Mouse (Mus musculus) gastrocnemius, adult 2 months (tissue): ENCODE results near the gene Trmt5. TPM values are rescaled to one million over a fixed set of nuclear protein-coding genes. Genes with fewer than 3 reads are reported as not detected.

Experiments
- DNase-seq: peaks from one replicate; pipeline ENCODE4 v3.0.0; 2022
- H3K27ac ChIP-seq: fragments of 200-600 bp; 2 replicates; pipeline ENCODE4 v1.8.1; 2022; ENCODE audit warnings: mild to moderate bottlenecking
- H3K4me3 ChIP-seq: fragments of 200-600 bp; 2 replicates; pipeline ENCODE4 v1.8.1; 2022; ENCODE audit warnings: mild to moderate bottlenecking, moderate library complexity
- CTCF ChIP-seq: fragments of 200-600 bp; IDR thresholded peaks from 2 replicates; pipeline ENCODE4 v1.8.1; 2022; ENCODE audit warnings: antibody characterized with exemption, mild to moderate bottlenecking, moderate library complexity
- intact Hi-C: fragments of 180-260 bp; cut with DNase I; formaldehyde crosslinking; loops from one replicate; pipeline ENCODE4 v1.15.1; 2025
- total RNA-seq, 2 experiments: library from RNA; stranded (reverse); gene quantifications; 2 replicates each; pipeline ENCODE4 v1.2.3; 2021

The Trmt5 gene
- total RNA-seq, 2 experiments from 2014 or later: 8.5 to 8.6 TPM

DNA sequence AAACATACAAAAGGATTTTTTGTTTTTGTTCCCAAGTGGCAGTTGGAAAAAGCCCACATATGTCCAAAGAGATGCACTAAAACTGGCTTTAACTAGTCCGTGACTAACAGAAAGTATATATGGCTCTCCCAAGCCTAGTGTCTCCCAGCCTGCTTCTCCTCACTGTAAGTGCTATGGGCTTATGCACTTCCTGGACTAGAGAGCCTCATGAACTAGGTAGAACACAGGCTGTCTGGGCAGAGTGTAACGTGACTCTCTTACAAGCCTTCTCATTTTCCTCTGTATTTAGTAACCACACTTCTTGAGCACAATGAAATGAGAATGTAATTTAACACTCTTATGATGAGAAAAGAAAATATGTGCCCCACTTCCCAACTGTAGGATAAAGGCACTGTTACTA is 22.2 kb upstream of the Trmt5 start:
- intact Hi-C loops: no loop called here
- Histone ChIP-seq H3K4me3 (no peak overlapping the region), H3K27ac (no peak overlapping the region)
- no peak for DNase-seq
- no peak for TF ChIP-seq CTCF

DNA sequence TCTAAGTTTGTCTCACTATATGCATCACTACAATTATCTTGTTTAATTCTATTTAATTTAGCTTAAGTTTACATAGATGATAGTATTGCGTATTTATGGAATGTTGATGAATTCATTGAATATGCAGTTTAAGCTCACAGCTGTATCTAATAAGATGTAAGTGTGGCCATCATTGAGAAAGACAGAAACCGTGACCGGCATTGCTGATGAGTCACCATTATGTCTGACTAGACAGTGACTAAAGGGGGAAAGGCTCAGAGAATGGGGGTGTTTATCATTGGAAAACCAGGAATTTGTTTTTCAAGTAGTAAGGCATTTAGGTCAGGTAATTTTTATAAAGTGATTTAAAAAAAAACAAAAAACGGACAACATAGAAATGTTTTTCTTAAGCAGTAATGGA is 21.2 kb upstream of the Trmt5 start:
- Histone ChIP-seq H3K4me3 (no peak overlapping the region), H3K27ac (no peak overlapping the region)
- TF ChIP-seq CTCF: no peak
- no peak for DNase-seq
- intact Hi-C loops: no loop called here

DNA sequence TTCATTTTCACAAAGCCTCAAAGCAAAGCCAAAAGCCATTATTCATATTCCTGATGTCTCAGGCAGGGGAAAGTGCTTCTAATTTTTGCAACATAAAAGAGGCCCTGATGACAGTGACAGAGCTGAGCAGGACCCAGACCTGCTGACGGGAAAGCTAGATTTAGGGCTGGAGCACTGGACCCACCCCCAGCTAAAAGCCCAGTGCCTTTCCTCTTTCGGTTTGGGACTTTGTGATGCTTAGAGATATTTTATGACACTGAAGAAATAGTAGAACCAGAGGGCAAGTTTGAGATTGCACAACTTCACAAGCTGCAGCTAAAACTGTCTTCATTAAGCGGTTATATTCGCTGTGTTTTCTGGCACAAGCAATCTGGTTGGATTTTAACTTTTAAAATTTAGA is 18.1 kb upstream of the Trmt5 start:
- Histone ChIP-seq H3K27ac (peak overlapping the region; percentile 80), H3K4me3 (peak overlapping the region; percentile 51)
- DNase-seq: peak; percentile 36
- TF ChIP-seq CTCF: no peak
- intact Hi-C loops: no loop called here

- DNase-seq: no peak
- intact Hi-C loops: no loop called here
- no peak for TF ChIP-seq CTCF
- no peak overlapping the region for H3K4me3 ChIP-seq
- no peak overlapping the region for H3K27ac ChIP-seq
Measured at GRCm38 (mm10) chr12:73300531-73300930, 14.0 kb upstream of the Trmt5 start.

DNA sequence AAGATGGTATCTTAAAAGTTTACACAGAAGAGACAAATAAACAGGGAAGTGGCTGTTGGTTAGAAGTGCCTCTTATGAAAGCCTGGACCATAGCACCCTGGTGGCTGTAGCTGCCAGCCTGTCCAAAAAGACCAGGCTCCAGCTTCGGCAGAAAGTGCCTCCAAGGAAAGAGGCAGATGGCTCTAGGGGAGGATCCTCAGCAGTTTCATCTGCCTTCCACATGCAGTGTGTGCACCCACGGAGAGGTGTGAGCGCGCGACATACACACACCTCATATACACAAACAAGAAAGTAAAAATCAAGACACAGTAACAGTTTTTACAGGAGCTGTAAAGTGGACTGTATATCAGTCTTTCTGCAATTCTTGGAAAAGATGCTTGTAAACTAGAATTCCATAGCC is 12.1 kb upstream of the Trmt5 start:
- Histone ChIP-seq H3K4me3 (no peak overlapping the region), H3K27ac (no peak overlapping the region)
- intact Hi-C loops: no loop called here
- TF ChIP-seq CTCF: no peak
- DNase-seq: no peak

GRCm38 (mm10) chr12:73295505-73296140 is 9.1 kb upstream of the Trmt5 start:
- Histone ChIP-seq H3K4me3 (no peak overlapping the region), H3K27ac (no peak overlapping the region)
- intact Hi-C loops: no loop called here
- TF ChIP-seq CTCF: no peak
- no peak for DNase-seq

- no peak for TF ChIP-seq CTCF
- no peak overlapping the region for H3K27ac ChIP-seq
- no peak overlapping the region for H3K4me3 ChIP-seq
- no peak for DNase-seq
- intact Hi-C loops: no loop called here
Measured at GRCm38 (mm10) chr12:73294884-73295283, 8.4 kb upstream of the Trmt5 start.

DNA sequence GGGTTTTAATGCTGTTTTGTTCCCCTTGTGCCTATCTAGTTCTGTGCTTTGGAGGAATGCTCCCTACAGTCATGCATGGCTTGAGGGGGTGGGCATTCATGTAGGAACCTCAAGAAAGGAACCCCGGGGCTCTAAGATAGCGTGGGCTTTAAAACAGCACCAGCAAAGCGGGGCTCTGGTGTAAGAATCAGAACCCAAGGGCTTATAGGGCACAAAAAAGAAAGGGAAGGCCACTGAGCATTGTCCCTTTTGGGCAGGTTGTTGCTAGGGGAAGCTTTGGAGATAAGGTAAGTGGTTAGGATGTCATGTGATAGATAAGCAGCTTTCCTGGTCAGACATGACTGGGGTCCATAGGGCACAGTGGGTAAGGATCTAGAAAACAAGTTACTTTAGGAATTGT is 2.1 kb upstream of the Trmt5 start:
- no peak for DNase-seq
- Histone ChIP-seq H3K27ac (no peak overlapping the region), H3K4me3 (no peak overlapping the region)
- intact Hi-C loops: no loop called here
- TF ChIP-seq CTCF: no peak

- Histone ChIP-seq H3K27ac (peak overlapping the region; percentile 91), H3K4me3 (peak overlapping the region; percentile 91)
- DNase-seq: peak; percentile 48
- no peak for TF ChIP-seq CTCF
- intact Hi-C loops: loop anchor here (2.0 kb wide), 2 partner anchors 37 to 175 kb away; partner anchors contain the start of gene Six4
Measured at GRCm38 (mm10) chr12:73287609-73288008, 1.1 kb upstream of the Trmt5 start.

DNA sequence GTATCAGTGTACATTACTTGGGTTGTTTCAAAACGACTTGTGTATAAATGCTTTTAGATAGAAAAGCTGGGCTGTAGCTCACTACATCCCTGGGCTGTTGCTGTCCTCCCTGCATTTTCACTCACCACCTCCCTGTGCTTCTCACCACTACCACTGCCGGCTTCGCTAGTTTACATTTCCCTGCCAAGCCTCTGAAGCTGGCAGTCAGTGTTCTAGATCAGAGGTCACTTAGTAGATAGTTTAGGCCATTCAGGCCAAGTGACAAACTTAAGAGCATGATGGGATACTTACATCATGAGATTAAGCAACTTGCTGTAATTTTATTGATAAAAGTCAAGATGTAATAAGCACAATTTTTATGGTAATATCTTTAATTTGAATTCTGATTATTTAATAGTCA is 11.6 kb downstream of the Trmt5 start:
- intact Hi-C loops: no loop called here
- DNase-seq: no peak
- no peak for TF ChIP-seq CTCF
- no peak overlapping the region for H3K4me3 ChIP-seq
- H3K27ac ChIP-seq: no peak overlapping the region

DNA sequence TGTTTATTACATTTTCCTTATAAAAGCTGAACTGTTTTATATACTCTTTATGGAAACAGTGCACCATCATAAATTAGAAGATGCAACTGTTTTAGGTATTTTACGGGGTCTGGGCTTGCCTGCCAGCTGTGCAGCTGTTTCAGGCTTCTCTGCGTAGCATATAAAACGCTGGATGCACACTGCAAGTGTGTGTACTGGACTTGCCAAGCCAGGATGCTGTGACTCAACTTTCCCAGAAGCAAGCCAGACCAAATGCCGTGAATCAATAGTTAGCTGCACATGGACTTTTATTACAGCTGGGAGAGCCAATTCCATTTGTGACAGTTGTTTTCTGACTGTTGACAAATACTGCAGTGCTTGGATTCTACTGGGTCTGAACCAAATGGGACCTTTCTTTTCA is 16.6 kb downstream of the Trmt5 start:
- DNase-seq: peak; percentile 27
- Histone ChIP-seq H3K27ac (no peak overlapping the region), H3K4me3 (no peak overlapping the region)
- TF ChIP-seq CTCF: no peak
- intact Hi-C loops: no loop called here

DNA sequence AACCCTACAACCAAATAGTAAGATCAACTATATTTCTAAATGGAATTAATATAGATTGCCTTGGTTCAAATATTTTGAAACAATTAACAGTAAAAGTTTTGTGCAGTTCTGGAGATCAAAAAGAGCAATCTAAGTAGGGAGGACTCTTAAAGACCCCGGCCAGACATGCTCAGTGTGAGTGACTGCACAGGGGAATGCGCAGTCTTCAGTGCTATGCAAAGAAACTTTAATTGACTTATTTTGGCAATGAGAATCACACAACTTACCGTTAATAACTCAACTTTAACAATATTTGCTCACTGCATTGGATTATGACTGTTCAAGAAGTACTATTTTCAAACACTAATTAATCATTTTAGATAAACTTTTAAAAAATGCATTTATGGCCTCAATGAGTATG is 17.0 kb downstream of the Trmt5 start:
- DNase-seq: no peak
- TF ChIP-seq CTCF: no peak
- no peak overlapping the region for H3K4me3 ChIP-seq
- intact Hi-C loops: no loop called here
- H3K27ac ChIP-seq: no peak overlapping the region

DNA sequence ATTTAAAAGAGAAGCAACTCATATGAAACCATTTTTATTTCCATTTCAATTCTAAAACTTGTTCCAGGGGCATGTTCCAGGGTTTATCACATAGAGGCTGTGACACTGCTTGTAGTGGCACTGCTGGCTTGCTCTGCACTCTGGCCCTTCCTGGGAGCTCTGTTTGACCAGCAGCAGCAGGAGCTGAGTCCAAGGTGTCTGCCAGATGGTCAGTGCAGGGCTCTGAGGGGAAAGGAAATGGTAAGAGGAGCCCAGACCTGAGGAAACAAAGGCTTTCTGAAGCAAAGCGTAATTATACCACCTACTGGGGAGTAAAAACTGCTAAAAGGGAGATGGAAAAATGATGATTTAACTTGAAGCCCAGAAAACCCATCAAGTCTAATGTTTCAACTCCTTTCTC is 18.0 kb downstream of the Trmt5 start:
- no peak overlapping the region for H3K27ac ChIP-seq
- DNase-seq: no peak
- no peak overlapping the region for H3K4me3 ChIP-seq
- intact Hi-C loops: no loop called here
- no peak for TF ChIP-seq CTCF

- DNase-seq: no peak
- intact Hi-C loops: no loop called here
- Histone ChIP-seq H3K27ac (peak overlapping the region; percentile 48; the same call in 1 of the 2 replicates), H3K4me3 (no peak overlapping the region)
- no peak for TF ChIP-seq CTCF
Measured at GRCm38 (mm10) chr12:73266597-73266996, 19.9 kb downstream of the Trmt5 start.
